Mouse (Mus musculus): Measurements from ENCODE around the gene Col16a1. TPM values are rescaled to one million over a fixed set of nuclear protein-coding genes. Genes with fewer than 3 reads are reported as not detected.

Gene Col16a1
- polyA plus RNA-seq, 1 experiment from 2014 or later, result 46.2 TPM

DNA sequence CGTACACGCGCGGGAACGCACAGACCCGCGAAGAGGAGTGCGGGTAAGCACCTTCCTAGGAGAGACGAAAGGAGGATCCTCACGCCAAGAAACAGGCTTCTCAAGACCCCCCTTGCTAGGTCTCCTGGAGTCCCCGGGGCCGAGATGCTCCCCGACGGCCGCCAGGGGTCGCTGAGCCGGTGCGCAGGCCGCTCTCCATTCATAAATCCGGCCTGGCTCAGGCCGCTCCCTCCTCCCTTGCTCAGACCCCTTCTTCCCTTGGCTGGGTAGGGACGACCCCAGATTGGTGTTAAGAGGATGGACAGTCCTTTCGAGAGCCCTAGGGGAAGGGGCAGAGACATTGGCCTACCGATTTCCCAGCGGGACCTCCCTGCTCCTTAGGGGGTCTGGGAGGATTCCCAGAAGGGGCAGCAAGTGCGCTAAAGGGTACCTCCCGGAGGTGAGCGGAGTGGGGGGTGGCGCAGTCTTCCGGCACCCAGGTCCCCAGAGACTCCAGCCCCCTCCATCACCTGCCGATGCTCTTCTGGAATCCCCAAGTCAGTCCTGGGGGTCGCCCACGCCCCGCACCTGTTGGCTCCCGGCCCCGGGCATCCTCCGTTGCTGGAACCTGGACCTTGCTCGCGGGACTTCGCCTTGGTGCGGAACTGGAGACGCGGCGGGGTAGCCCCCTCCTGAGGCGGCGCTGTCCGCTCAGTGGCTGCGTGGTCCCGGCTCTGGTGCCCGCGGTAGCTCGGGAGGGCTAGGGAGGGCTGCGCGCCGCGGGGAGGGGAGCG is 91.0 kb downstream of the Col16a1 start:
- Histone ChIP-seq H3K9me3 (no peaks in the 10 kb centered on the region), H3K36me3 (no peaks in the 10 kb centered on the region), H3K27me3 (peaks cover 55% of the 10 kb centered on the region), H3K4me2 (replicated peaks) (peak overlapping the region; percentile 56), H3K4me3 (peak overlapping the region; percentile 28), H3K9ac (peak overlapping the region; percentile 32; the same call in 1 of the 2 replicates), H3K4me1 (peaks cover 4% of the 10 kb centered on the region; the same call in 1 of the 2 replicates), H3K27ac (no peak overlapping the region)
- 1% methylated on average over 56 of the region's 57 CpGs for WGBS
- ATAC-seq (ENCODE audit: insufficient number of reproducible peaks, insufficient read depth, low FRiP score, low TSS enrichment), result peak; percentile 30; the same call in 1 of the 2 replicates

DNA sequence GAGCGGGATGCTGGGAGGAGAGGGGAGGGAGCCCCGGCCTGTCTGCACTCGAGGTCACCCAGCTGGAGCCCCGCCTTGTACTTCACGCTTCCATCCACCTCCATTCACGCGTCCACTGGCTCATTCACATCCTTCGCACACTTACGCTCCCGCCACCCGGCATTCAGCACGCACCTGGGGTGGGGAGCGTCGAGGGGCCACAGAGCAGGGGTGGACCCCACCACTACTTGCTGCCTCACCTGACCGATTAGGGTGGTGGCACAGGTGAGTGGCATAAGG is 91.5 kb downstream of the Col16a1 start, which contains the start of gene Hcrtr1:
Gene Hcrtr1 (minus strand): TSS at position 146 of the 279 bp plus-strand sequence.
- Histone ChIP-seq H3K4me2 (replicated peaks) (peak within 1 kb of the TSS; percentile 56), H3K9me3 (no peaks in the 10 kb centered on the region), H3K4me1 (peaks cover 4% of the 10 kb centered on the region; the same call in 1 of the 2 replicates), H3K9ac (peak within 1 kb of the TSS; percentile 32; the same call in 1 of the 2 replicates), H3K27ac (no peak within 1 kb of the TSS), H3K27me3 (peaks cover 56% of the 10 kb centered on the region), H3K4me3 (peak within 1 kb of the TSS; percentile 28), H3K36me3 (no peaks in the 10 kb centered on the region)
- WGBS, result under 1% methylated on average over 14 of the region's 15 CpGs
- no peak for ATAC-seq (ENCODE audit: insufficient number of reproducible peaks, insufficient read depth, low FRiP score, low TSS enrichment)

DNA sequence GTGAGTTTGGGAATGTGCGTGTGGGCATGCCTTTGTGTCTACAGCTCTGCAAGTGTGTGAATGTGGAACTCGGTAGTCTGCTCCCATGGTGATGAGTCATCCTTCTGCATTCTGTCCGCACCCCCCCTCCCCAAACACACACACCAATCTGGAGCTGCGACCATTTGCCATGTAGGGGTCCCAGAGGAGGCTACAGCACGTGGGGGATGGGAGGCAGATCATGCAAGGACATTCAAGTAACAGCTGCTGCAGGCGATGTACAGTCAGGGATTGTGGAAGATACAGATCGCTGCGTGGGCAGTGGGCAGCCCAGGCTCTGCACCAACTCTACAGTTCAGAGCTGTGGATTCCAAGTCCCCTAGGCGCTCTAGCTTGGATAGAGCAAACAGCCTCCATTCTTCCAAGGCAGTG is 93.4 kb downstream of the Col16a1 start:
- Histone ChIP-seq H3K36me3 (no peaks in the 10 kb centered on the region), H3K4me2 (replicated peaks) (no peak overlapping the region), H3K9me3 (peaks cover 8% of the 10 kb centered on the region; the same call in 1 of the 2 replicates), H3K27me3 (peaks cover 60% of the 10 kb centered on the region), H3K27ac (no peak overlapping the region), H3K4me1 (peaks cover 4% of the 10 kb centered on the region; the same call in 1 of the 2 replicates), H3K4me3 (no peak overlapping the region), H3K9ac (no peak overlapping the region)
- 60% methylated on average over 9 of the region's 9 CpGs for WGBS
- ATAC-seq (ENCODE audit: insufficient number of reproducible peaks, insufficient read depth, low FRiP score, low TSS enrichment), result no peak

DNA sequence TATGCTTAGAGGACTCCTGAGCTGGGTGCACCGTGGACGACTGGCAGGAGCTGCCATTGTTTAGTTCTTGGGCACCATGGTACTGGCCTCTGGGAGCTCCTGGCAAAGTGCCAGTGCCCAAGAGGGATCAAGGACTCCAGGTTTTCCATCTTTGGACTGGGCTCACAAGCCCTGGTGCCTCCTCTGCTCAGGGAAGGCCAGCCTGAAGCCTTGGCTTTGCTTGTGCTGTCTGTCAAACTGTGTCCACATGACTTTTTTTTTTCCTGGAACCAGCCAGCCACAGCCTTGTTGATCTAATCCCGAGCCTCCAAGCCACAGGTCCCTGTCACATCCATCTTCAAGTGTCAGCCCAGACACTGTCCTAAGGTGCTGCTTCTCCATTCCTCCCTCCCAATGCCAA is 94.1 kb downstream of the Col16a1 start:
- H3K27ac ChIP-seq, result no peak overlapping the region
- 69% methylated on average over 3 of the region's 3 CpGs for WGBS

DNA sequence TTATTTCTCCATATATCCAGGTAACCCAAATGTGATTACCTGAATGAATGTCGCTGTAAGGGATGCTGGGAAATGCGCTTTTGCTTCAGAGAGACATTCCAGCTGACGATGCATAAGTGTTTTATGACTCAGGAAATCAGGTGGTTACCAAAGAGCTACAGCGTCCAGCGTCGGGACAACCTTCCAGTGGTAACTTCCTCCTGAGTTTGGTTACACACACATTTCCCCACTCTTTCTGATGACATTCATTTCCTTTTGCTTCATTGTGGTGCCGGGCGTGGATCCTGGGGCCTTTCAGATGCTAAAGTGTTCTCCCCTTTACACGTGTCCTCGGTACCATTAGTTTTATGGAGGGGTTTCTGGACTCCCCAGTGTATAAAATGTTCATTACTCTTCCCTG is 100.8 kb downstream of the Col16a1 start:
- Histone ChIP-seq H3K4me2 (replicated peaks) (no peak overlapping the region), H3K27ac (no peak overlapping the region), H3K36me3 (no peaks in the 10 kb centered on the region), H3K9me3 (peaks cover 8% of the 10 kb centered on the region; the same call in 1 of the 2 replicates), H3K4me1 (no peaks in the 10 kb centered on the region), H3K9ac (no peak overlapping the region), H3K4me3 (no peak overlapping the region), H3K27me3 (peaks cover 22% of the 10 kb centered on the region)
- 81% methylated on average over 10 of the region's 10 CpGs for WGBS
- no peak for ATAC-seq (ENCODE audit: insufficient number of reproducible peaks, insufficient read depth, low FRiP score, low TSS enrichment)

More for the DNA sequence above, 94.1 kb downstream of the Col16a1 start:
- Histone ChIP-seq H3K9ac (no peak overlapping the region), H3K36me3 (no peaks in the 10 kb centered on the region), H3K4me3 (no peak overlapping the region), H3K4me1 (peaks cover 4% of the 10 kb centered on the region; the same call in 1 of the 2 replicates), H3K9me3 (peaks cover 8% of the 10 kb centered on the region; the same call in 1 of the 2 replicates), H3K4me2 (replicated peaks) (no peak overlapping the region), H3K27me3 (peaks cover 58% of the 10 kb centered on the region)
- no peak for ATAC-seq (ENCODE audit: insufficient number of reproducible peaks, insufficient read depth, low FRiP score, low TSS enrichment)

Other genes with a start within 250 kb of the Col16a1 start
- 306 and 332 TPM in 2 replicates for gene Ptp4a2, start 236.6 kb upstream of the Col16a1 start, polyA plus RNA-seq (2016; fragmentation: Nextera tagmentation; extraction: Ambion mirVana)
- gene Spocd1, start 118.6 kb upstream of the Col16a1 start, polyA plus RNA-seq (2016; fragmentation: Nextera tagmentation; extraction: Ambion mirVana), result 0.06 TPM in 1 of 2 replicates, not detected in the other
- gene Adgrb2, start 63.0 kb upstream of the Col16a1 start, polyA plus RNA-seq (2016; fragmentation: Nextera tagmentation; extraction: Ambion mirVana), result 7.6 and 8.2 TPM in 2 replicates
- gene Pef1, start 54.7 kb downstream of the Col16a1 start, polyA plus RNA-seq (2016; fragmentation: Nextera tagmentation; extraction: Ambion mirVana), result 65.6 and 69.5 TPM in 2 replicates
- gene Hcrtr1, start 91.5 kb downstream of the Col16a1 start, polyA plus RNA-seq (2016; fragmentation: Nextera tagmentation; extraction: Ambion mirVana), result 0.27 and 0.32 TPM in 2 replicates
- gene Tinagl1, start 127.3 kb downstream of the Col16a1 start, polyA plus RNA-seq (2016; fragmentation: Nextera tagmentation; extraction: Ambion mirVana), result 11.8 and 12.9 TPM in 2 replicates
- gene Gm853, start 174.6 kb downstream of the Col16a1 start, polyA plus RNA-seq (2016; fragmentation: Nextera tagmentation; extraction: Ambion mirVana), result not detected in 2 replicates
- gene Serinc2, start 231.4 kb downstream of the Col16a1 start, polyA plus RNA-seq (2016; fragmentation: Nextera tagmentation; extraction: Ambion mirVana), result 154 and 159 TPM in 2 replicates

Data from embryonic facial prominence, embryonic 12.5 days (tissue).